Mouse (Mus musculus): Measurements from ENCODE around the gene Ppid. TPM values are rescaled to one million over a fixed set of nuclear protein-coding genes. Genes with fewer than 3 reads are reported as not detected.

Gene Ppid
- polyA plus RNA-seq, 1 experiment from 2014 or later = 164 TPM

DNA sequence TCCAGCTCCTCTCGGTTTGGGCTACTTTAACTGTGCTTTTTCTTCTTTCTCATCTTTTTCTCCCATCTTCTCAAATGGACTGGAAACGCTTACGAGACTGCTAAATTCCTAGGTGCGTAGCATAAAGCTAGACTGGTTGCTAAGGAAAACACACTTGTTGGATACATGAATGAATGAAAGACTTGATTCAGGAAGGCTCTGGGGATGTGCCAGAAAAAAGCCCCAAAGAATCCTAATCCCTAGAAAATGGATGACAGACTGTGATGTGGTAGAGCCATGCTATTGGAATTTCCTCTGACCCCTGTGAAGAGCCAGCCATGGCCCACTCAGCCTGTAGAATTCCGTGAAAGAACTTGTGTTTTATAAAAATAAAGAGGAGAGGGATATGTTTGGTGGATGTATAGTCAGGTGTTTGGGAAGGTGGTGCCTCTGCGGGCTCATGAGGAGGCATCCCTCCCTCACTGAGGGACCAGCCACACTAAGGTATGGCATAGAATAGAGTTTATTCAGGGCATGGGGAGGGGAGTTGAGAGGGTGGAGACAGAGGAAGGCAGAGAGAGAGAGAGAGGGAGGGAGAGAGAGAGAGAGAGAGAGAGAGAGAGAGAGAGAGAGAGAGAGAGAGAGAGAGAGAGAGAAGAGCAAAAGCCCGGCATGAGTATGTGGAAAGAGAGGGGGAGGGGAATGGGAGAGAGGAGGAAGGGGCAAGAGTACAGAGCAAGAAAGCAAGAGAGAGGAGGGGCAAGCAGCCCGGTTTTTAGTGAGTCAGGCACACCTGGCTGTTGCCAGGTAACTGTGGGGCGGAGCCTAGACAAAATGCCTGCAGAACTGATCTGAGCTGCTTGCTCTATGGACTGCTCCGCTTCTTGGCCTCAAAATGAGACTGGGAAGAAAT lies 15.3 kb upstream of the Ppid start:
- peak; percentile 85 for ATAC-seq
- H3K27ac ChIP-seq = no peak overlapping the region
- no peaks in the 10 kb centered on the region for H3K27me3 ChIP-seq (replicated peaks)
- H3K4me3 ChIP-seq (replicated peaks) = no peak overlapping the region
- H3K9me3 ChIP-seq = no peaks in the 10 kb centered on the region
- no peaks in the 10 kb centered on the region for H3K36me3 ChIP-seq
- peaks cover 6% of the 10 kb centered on the region; the same call in 1 of the 2 replicates for H3K4me1 ChIP-seq (replicated peaks)
- H3K9ac ChIP-seq = no peak overlapping the region
- WGBS = 41% methylated on average over 10 of the region's 10 CpGs
- 0 out of 2 replicates have a peak overlapping the region, but pooled peaks have one; percentile 26 for H3K4me2 ChIP-seq (replicated peaks)

- peaks cover 6% of the 10 kb centered on the region; the same call in 1 of the 2 replicates for H3K4me1 ChIP-seq (replicated peaks)
- H3K27me3 ChIP-seq (replicated peaks) = no peaks in the 10 kb centered on the region
- no peaks in the 10 kb centered on the region for H3K36me3 ChIP-seq
- ATAC-seq = peak; percentile 22
- no peak overlapping the region for H3K4me3 ChIP-seq (replicated peaks)
- H3K9me3 ChIP-seq = no peaks in the 10 kb centered on the region
- no peak overlapping the region for H3K27ac ChIP-seq
- H3K4me2 ChIP-seq (replicated peaks) = 0 out of 2 replicates have a peak overlapping the region, but pooled peaks have one; percentile 26
- no peak overlapping the region for H3K9ac ChIP-seq
- 15% methylated on average over 3 of the region's 3 CpGs for WGBS
Observed at GRCm38 (mm10) chr3:79576468-79576816, 14.7 kb upstream of the Ppid start.

DNA sequence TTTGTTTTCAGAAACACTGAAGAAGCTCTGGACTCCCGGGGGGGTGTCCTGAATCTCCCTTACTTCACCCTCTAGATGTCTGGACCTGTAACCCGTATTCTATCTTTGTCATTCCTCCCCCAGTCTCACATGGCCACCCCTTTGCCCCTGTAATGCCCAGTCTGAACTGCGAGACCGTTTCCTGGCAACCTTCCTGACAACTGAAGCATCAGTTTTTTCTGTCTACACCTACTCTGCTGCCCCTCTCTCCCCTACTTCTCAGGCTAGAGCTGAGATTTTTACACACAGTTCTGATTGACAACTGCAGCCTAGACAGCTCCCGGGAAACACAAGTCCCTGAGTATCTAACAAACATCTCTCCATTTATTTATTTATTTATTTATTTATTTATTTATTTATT lies 14.3 kb upstream of the Ppid start:
- Histone ChIP-seq H3K27ac (no peak overlapping the region), H3K4me1 (replicated peaks) (peaks cover 6% of the 10 kb centered on the region; the same call in 1 of the 2 replicates), H3K9me3 (no peaks in the 10 kb centered on the region), H3K4me3 (replicated peaks) (no peak overlapping the region), H3K36me3 (no peaks in the 10 kb centered on the region), H3K27me3 (replicated peaks) (no peaks in the 10 kb centered on the region), H3K9ac (no peak overlapping the region), H3K4me2 (replicated peaks) (no peak overlapping the region)
- 29% methylated on average over 5 of the region's 5 CpGs for WGBS
- no peak for ATAC-seq

GRCm38 (mm10) chr3:79577606-79578005 lies 13.5 kb upstream of the Ppid start:
- H3K9ac ChIP-seq = no peak overlapping the region
- H3K27me3 ChIP-seq (replicated peaks) = no peaks in the 10 kb centered on the region
- H3K4me3 ChIP-seq (replicated peaks) = no peak overlapping the region
- peaks cover 6% of the 10 kb centered on the region; the same call in 1 of the 2 replicates for H3K4me1 ChIP-seq (replicated peaks)
- no peak for ATAC-seq
- no peaks in the 10 kb centered on the region for H3K36me3 ChIP-seq
- no peaks in the 10 kb centered on the region for H3K9me3 ChIP-seq
- 84% methylated on average over 6 of the region's 6 CpGs for WGBS
- H3K27ac ChIP-seq = no peak overlapping the region
- H3K4me2 ChIP-seq (replicated peaks) = no peak overlapping the region

GRCm38 (mm10) chr3:79578164-79578563 lies 13.0 kb upstream of the Ppid start:
- 76% methylated on average over 6 of the region's 6 CpGs for WGBS
- H3K27me3 ChIP-seq (replicated peaks) = no peaks in the 10 kb centered on the region
- no peak overlapping the region for H3K27ac ChIP-seq
- H3K9me3 ChIP-seq = no peaks in the 10 kb centered on the region
- no peak for ATAC-seq
- H3K4me2 ChIP-seq (replicated peaks) = no peak overlapping the region
- H3K36me3 ChIP-seq = no peaks in the 10 kb centered on the region
- no peak overlapping the region for H3K9ac ChIP-seq
- H3K4me1 ChIP-seq (replicated peaks) = peaks cover 6% of the 10 kb centered on the region; the same call in 1 of the 2 replicates
- no peak overlapping the region for H3K4me3 ChIP-seq (replicated peaks)

DNA sequence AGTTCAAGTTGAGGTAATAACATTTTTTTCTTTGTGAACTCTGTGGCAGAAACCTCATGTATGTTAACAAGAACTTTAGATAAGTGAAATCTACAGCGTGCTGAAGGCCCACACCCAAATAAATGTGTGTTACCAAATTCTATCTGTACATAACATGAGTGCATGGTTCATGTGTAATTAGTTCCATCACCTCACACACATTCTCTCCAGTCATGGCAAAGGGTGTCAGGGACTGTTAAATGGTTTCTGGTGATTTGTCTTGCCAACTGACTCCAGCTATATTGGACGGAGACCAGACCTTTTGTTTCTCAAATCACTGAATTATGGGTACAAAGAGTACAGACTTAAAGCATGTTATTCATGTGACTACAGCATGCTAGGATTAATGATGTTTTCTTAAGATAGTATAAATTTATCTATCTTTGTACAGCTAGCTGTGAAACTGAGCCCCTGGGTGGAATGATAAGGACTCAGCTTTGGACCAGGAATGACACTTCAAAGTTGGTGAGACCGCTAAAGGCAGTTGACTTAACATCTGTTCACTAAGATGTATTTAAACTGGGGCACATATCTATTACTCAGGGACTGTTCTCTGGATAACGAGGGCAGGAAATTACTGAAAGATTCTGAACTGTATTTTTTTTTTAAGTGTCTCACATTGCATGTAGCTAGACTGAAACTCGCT lies 11.1 kb upstream of the Ppid start:
- Histone ChIP-seq H3K4me1 (replicated peaks) (peaks cover 6% of the 10 kb centered on the region; the same call in 1 of the 2 replicates), H3K27me3 (replicated peaks) (no peaks in the 10 kb centered on the region), H3K9ac (no peak overlapping the region), H3K36me3 (no peaks in the 10 kb centered on the region), H3K4me2 (replicated peaks) (no peak overlapping the region), H3K4me3 (replicated peaks) (no peak overlapping the region), H3K27ac (no peak overlapping the region), H3K9me3 (no peaks in the 10 kb centered on the region)
- 64% methylated on average over 5 of the region's 5 CpGs for WGBS
- peak; percentile 52; the same call in 1 of the 2 replicates for ATAC-seq

- Histone ChIP-seq H3K4me1 (replicated peaks) (no peaks in the 10 kb centered on the region), H3K36me3 (no peaks in the 10 kb centered on the region), H3K9ac (no peak overlapping the region), H3K4me2 (replicated peaks) (no peak overlapping the region; the same call in 1 of the 2 replicates), H3K27me3 (replicated peaks) (no peaks in the 10 kb centered on the region), H3K9me3 (no peaks in the 10 kb centered on the region), H3K4me3 (replicated peaks) (no peak overlapping the region), H3K27ac (no peak overlapping the region)
- ATAC-seq = peak; percentile 73
- WGBS = 3% methylated on average over 6 of the region's 6 CpGs
Observed at GRCm38 (mm10) chr3:79586804-79587203, 4.3 kb upstream of the Ppid start.

GRCm38 (mm10) chr3:79589671-79590070 lies 1.5 kb upstream of the Ppid start:
- H3K27me3 ChIP-seq (replicated peaks) = no peaks in the 10 kb centered on the region
- H3K4me1 ChIP-seq (replicated peaks) = 0 out of 2 replicates have a peak, but pooled peaks cover 3% of the 10 kb centered on the region
- no peak for ATAC-seq
- WGBS = 74% methylated on average over 2 of the region's 2 CpGs
- no peak overlapping the region for H3K4me3 ChIP-seq (replicated peaks)
- no peak overlapping the region for H3K4me2 ChIP-seq (replicated peaks)
- no peak overlapping the region for H3K9ac ChIP-seq
- no peak overlapping the region for H3K27ac ChIP-seq
- no peaks in the 10 kb centered on the region for H3K9me3 ChIP-seq
- H3K36me3 ChIP-seq = no peaks in the 10 kb centered on the region

- WGBS = 3% methylated on average over 15 of the region's 15 CpGs
Observed at GRCm38 (mm10) chr3:79591793-79592471, 790 bp downstream of the Ppid start.

GRCm38 (mm10) chr3:79595468-79595867 lies 4.3 kb downstream of the Ppid start:
- H3K9ac ChIP-seq = no peak overlapping the region
- H3K9me3 ChIP-seq = no peaks in the 10 kb centered on the region
- H3K27ac ChIP-seq = no peak overlapping the region
- H3K27me3 ChIP-seq (replicated peaks) = no peaks in the 10 kb centered on the region
- H3K4me1 ChIP-seq (replicated peaks) = 0 out of 2 replicates have a peak, but pooled peaks cover 3% of the 10 kb centered on the region
- 90% methylated on average over 7 of the region's 7 CpGs for WGBS
- no peak for ATAC-seq
- no peak overlapping the region for H3K4me2 ChIP-seq (replicated peaks)
- no peak overlapping the region for H3K4me3 ChIP-seq (replicated peaks)
- H3K36me3 ChIP-seq = peaks cover 13% of the 10 kb centered on the region

More at GRCm38 (mm10) chr3:79591793-79592471, 790 bp downstream of the Ppid start:
- Histone ChIP-seq H3K4me2 (replicated peaks) (peak overlapping the region; percentile 65), H3K4me1 (replicated peaks) (0 out of 2 replicates have a peak, but pooled peaks cover 3% of the 10 kb centered on the region), H3K9me3 (no peaks in the 10 kb centered on the region), H3K4me3 (replicated peaks) (peak overlapping the region; percentile 93), H3K36me3 (peaks cover 6% of the 10 kb centered on the region; the same call in 1 of the 2 replicates), H3K9ac (peak overlapping the region; percentile 92), H3K27me3 (replicated peaks) (no peaks in the 10 kb centered on the region), H3K27ac (peak overlapping the region; percentile 90)
- peak; percentile 21; the same call in 1 of the 2 replicates for ATAC-seq

DNA sequence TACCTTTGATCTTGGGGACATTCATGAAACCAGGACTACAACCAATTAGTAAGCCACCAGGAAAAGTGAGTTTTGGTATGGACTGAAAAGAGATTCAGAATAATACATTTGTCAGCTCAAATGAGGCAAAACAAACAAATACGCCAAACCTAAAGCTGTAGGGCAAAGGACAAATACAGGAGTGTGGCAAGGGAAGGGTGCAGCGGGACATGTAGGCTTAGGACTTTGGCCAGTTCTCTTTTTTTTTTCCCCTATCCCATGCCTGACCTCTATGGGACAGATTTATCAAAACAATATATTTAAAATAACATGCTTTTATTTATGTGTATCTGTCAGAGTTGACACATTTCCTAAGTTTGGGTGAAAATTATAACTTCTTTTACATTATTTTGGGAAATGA lies 18.7 kb downstream of the Ppid start:
- Histone ChIP-seq H3K9me3 (no peaks in the 10 kb centered on the region), H3K4me2 (replicated peaks) (no peak overlapping the region), H3K27me3 (replicated peaks) (no peaks in the 10 kb centered on the region), H3K9ac (no peak overlapping the region), H3K27ac (no peak overlapping the region), H3K4me3 (replicated peaks) (no peak overlapping the region), H3K4me1 (replicated peaks) (no peaks in the 10 kb centered on the region), H3K36me3 (peaks cover 11% of the 10 kb centered on the region)
- ATAC-seq = no peak
- 87% methylated on average over 2 of the region's 2 CpGs for WGBS

Measured in intestine, embryonic 15.5 days (tissue).